Mouse (Mus musculus): ENCODE measurements around the gene Pycr1. TPM values are rescaled to one million over a fixed set of nuclear protein-coding genes. Genes with fewer than 3 reads are reported as not detected.
A peak's percentile ranks its signal among the peaks of the same experiment; 100 is the strongest.
"Not testable (repeated sequence)": the region's sequence is repeated elsewhere in the genome, so short reads cannot be mapped to it uniquely, and the experiment has no call there.

The Pycr1 gene
- total RNA-seq (2017) = 0.57 to 0.58 TPM in 2 of 3 replicates, not detected in the other

GRCm38 (mm10) chr11:120643601-120643987 is at the start of gene Pycr1:
Pycr1 (minus strand) TSS chr11:120643769.
- peak; percentile 94 for ATAC-seq (replicated peaks; ENCODE audit: insufficient number of reproducible peaks, low FRiP score, low TSS enrichment, poor library complexity, severe bottlenecking)

GRCm38 (mm10) chr11:120692471-120693011 is 49.0 kb upstream of the Pycr1 start:
- no peak for ATAC-seq (replicated peaks; ENCODE audit: insufficient number of reproducible peaks, low FRiP score, low TSS enrichment, poor library complexity, severe bottlenecking)

DNA sequence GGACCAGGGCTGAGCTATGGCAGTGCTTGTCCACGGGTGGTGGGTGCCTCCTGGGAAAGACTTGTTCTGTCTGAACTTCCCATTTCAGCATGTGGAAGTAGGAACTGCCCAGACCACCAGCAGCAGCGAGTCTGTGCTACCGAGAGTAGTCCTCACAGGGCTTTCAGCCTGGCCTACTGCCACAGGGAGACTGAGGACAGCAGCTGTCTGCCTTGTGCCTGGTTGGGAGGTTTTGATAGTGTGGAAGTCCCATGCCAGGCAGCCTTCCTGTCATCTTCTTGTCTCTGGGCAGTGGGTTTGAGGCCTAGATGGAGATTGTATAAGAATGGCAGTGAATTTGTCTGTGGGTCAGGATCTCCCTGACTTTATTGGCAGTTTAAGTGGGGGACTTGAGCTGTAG is 45.8 kb upstream of the Pycr1 start:
- ATAC-seq (replicated peaks; ENCODE audit: insufficient number of reproducible peaks, low FRiP score, low TSS enrichment, poor library complexity, severe bottlenecking) = no peak

DNA sequence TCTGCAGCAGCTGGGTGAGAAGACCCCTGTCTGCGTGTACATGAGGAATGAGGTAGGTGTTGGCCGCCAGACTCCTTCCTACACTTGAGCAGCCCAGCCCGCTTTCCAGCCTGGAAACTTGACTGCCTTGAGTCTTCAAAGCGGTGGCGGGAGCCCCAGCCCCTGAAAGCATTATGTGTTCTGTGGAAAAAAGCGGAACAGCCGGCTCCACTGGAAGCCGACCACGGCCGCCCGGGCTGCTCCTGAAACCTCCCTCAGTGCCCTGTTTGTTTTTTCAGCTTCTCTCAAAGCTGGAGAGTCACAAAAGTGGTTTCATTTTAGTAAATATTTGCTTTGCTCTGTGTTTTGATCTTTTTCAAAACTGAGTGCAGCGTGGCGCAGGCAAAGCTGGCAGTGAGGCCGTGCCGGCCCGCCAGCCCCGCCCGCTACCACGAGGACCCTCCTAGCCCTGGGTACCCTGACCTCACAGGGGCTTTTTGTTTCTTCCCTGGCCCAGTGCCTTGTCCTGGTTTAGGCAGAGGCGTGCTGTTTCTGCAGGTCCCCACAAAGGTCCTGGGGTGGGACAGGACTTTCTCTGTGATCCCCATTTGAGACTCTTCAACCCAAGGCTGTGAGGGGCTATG is 43.2 kb upstream of the Pycr1 start:
- ATAC-seq (replicated peaks; ENCODE audit: insufficient number of reproducible peaks, low FRiP score, low TSS enrichment, poor library complexity, severe bottlenecking) = no peak

- no peak for ATAC-seq (replicated peaks; ENCODE audit: insufficient number of reproducible peaks, low FRiP score, low TSS enrichment, poor library complexity, severe bottlenecking)
Measured at GRCm38 (mm10) chr11:120684660-120685059, 41.1 kb upstream of the Pycr1 start.

DNA sequence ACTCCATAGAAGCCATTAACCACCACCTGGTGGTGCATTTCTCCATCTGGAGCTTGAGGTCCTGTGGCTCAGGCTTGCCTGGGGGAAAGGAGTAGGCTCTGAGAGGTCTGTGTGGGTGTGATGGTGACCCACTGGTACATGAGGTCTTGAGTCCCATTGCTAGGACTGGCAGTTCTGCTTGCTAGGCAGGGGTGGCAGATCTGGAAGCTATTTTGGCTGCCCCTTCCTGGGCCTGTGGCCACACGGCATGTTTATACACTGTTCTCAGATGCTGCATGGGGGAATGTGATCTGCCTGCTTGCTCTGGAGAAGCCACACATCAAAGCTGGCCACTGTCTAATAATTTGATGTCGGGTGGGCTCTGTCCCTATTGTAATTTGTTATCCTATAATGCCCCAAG is 40.5 kb upstream of the Pycr1 start:
- ATAC-seq (replicated peaks; ENCODE audit: insufficient number of reproducible peaks, low FRiP score, low TSS enrichment, poor library complexity, severe bottlenecking) = no peak

DNA sequence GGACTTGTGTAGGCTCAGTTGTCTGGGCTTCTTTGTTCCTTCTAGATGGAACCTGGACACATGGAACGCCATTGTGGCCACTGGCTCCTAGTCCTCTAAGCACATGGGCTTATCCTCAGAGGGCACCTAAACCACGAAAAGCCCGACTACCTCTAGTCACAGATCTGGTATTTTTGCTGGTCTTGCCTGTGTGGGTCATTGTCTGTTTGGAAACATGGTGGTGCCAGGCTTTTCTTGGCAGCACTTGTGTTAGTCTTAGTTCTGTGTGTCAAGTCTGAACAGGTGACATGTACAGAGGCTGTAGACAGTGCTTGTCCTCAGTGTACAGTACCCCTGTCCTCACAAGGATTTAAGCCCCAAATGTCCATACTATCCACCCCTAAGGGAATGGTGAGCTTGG is 40.0 kb upstream of the Pycr1 start:
- no peak for ATAC-seq (replicated peaks; ENCODE audit: insufficient number of reproducible peaks, low FRiP score, low TSS enrichment, poor library complexity, severe bottlenecking)

- ATAC-seq (replicated peaks; ENCODE audit: insufficient number of reproducible peaks, low FRiP score, low TSS enrichment, poor library complexity, severe bottlenecking) = no peak
Measured at GRCm38 (mm10) chr11:120682683-120683082, 39.1 kb upstream of the Pycr1 start.

DNA sequence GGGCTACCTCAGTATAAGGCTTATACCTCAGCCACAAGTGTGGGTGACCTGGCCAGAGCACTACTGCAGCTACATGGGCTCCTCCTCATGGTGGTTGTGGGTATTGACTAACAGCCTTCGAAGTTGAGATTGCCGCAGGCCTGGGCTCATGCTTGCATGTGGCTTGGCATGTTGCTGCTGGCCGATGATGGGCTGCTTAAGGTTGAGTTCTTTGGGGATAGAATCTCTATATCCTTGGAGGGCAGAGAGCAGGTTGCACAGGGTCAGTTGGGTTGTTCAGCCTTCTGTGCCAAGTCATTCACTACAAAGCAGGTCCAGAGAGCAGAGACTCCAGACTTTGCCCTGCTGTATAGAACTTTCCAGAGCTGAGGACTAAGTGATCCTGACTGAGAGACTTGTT is 36.3 kb upstream of the Pycr1 start:
- peak; percentile 48; the same call in 1 of the 2 replicates for ATAC-seq (replicated peaks; ENCODE audit: insufficient number of reproducible peaks, low FRiP score, low TSS enrichment, poor library complexity, severe bottlenecking)

DNA sequence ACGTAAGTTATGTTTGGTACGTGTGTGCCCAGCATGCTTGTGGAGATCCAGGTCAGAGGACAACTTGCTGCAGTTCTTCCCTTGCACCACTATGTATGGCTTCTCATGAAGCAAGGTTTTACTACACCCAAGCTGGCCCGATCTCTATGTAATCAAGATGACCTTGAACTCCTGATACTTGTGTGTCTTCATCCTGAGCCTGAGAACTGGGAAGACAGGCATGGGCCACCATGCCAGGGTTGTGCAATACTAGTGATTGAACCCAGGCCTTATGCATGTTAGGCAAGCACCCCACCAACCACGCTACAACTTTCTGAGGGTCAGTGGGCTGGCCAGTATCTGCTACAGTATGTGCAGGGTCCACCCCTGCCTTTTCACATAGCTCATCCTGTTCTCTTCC is 33.4 kb upstream of the Pycr1 start:
- no peak for ATAC-seq (replicated peaks; ENCODE audit: insufficient number of reproducible peaks, low FRiP score, low TSS enrichment, poor library complexity, severe bottlenecking)

- ATAC-seq (replicated peaks; ENCODE audit: insufficient number of reproducible peaks, low FRiP score, low TSS enrichment, poor library complexity, severe bottlenecking) = not testable (repeated sequence)
Measured at GRCm38 (mm10) chr11:120675875-120676274, 32.3 kb upstream of the Pycr1 start.

DNA sequence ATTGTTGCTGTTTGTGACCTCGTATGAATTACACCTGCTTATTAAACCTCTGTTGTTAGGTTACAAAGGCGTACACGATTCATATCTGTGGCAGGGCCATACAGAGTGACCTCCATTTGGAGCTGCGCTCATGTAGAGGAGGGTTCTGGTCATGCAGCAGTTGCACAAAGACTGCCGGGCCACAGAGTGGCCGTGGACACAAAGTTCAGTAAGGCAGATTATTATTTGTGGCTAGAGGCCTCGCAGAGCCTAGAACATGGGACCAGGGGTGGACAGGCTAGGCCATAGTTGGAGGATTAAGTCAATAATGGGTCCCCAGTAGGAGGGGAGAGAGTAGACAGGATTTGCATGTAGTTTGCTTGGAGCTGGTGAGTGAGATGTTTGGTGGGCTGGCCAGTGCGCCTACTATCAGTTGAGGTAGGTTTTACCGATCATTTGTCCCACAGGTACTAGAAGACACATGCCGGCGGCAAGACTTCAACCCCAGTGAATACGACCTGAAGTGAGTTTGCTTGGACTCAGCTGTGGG is 30.1 kb upstream of the Pycr1 start:
- ATAC-seq (replicated peaks; ENCODE audit: insufficient number of reproducible peaks, low FRiP score, low TSS enrichment, poor library complexity, severe bottlenecking) = peak; percentile 3; the same call in 1 of the 2 replicates

DNA sequence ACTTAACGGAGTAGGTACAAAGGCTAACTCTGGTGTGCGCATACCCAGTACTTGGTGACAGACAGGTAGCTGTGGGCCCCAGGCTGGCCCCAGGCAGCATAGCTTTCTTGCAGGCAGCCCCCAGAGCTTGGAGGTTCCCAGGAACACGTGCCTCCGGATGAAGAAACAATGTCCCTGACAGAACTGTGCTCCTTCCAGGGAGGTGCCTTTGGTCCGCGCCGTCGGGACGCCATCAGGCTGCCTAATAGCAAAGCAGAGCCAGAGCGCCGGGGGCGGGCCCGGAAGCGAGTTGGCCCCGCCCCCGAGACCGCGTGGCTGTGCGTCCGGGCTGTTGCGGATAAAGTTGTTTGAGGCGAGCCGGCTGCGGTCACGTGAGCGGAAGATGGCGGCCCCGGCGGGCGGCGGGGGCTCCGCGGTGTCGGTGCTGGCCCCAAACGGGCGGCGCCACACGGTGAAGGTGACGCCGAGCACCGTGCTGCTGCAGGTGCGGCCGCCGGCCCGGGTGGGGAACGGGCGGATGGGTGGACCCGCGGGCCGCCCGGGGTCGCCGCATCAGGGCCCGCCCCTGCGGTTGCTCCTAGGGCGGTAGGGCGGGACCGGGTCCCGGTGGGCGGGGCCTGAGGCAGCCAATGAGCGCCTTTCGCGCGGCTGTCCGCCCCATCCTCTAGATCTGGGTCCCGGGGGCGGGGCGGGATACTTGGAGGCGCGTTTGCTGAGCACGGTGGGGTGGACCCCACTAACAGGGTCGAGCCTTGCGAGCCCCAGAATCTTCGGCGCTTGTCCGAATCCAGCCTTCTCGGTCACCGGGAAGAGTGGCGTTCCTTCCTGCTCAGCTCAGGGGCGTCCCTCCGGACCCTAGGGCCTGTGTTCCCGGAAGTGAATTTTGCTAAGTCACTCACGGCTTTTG is 29.4 kb upstream of the Pycr1 start, which contains the start of gene Aspscr1:
Gene Aspscr1, plus strand, starts transcription at position 287 of the 907 bp plus-strand sequence.
- peak; percentile 87 for ATAC-seq (replicated peaks; ENCODE audit: insufficient number of reproducible peaks, low FRiP score, low TSS enrichment, poor library complexity, severe bottlenecking)

DNA sequence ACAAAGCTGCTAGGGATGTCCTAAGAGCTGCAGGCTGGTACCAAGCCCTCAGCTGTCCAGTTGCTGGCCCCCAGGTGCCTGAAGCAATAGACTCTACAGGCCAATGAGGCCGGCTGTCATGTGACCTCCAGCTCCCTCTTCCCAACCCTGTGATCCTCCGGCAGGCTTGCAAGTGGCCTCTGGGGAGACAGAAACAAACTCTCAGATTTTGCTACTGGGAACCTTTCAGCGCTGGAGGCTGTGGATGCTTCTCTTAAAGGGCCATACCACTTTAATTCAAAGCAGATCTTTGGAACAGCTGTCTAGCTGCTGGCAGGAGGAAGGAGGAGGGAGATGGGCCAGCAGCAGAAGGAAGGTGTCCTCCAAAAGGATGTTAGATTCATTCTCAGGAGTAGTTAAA is 23.0 kb upstream of the Pycr1 start:
- ATAC-seq (replicated peaks; ENCODE audit: insufficient number of reproducible peaks, low FRiP score, low TSS enrichment, poor library complexity, severe bottlenecking) = no peak

- no peak for ATAC-seq (replicated peaks; ENCODE audit: insufficient number of reproducible peaks, low FRiP score, low TSS enrichment, poor library complexity, severe bottlenecking)
Measured at GRCm38 (mm10) chr11:120665406-120665805, 21.8 kb upstream of the Pycr1 start.

DNA sequence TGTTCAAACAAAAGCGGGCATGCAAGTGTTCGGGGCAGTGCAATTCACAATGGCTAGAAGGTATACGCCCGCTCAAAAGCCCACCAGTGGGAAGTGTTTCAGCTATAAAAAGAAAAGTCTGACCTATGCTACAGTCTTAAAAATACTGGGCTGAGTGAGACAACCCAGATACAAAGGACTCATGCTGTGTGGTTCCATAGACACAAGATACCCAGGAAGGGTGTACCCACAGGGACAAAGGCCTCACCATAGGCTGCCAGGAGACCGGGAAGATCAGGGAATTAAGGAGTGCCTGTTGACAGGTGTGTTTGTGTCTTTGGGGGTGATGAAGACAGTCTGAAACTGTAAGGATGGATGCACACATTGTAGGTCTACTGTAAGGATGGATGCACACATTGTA is 20.1 kb upstream of the Pycr1 start:
- no peak for ATAC-seq (replicated peaks; ENCODE audit: insufficient number of reproducible peaks, low FRiP score, low TSS enrichment, poor library complexity, severe bottlenecking)

- ATAC-seq (replicated peaks; ENCODE audit: insufficient number of reproducible peaks, low FRiP score, low TSS enrichment, poor library complexity, severe bottlenecking) = no peak
Measured at GRCm38 (mm10) chr11:120662759-120663158, 19.2 kb upstream of the Pycr1 start.

DNA sequence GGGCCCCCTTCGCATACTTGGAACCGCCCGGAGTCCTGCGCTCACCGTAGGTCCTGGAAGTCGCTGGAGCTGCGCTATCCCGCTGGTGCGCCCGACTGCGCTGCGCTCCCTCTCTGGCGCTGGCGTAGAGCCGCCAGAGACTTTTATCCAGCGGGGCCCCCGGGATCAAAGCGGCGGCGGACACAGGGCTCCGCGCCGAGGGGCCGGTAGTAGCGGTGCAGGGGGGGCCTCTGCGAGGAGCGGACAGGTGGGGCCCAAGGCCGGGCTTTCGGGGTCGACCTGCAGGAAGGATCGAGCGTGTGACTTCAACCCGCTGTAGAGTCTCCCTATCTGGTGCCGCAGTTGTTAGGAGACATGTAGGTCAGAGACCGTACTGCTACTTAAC is 17.5 kb upstream of the Pycr1 start, which contains the start of gene Notum:
Gene Notum, minus strand, starts transcription at position 100 of the 385 bp plus-strand sequence.
- no peak for ATAC-seq (replicated peaks; ENCODE audit: insufficient number of reproducible peaks, low FRiP score, low TSS enrichment, poor library complexity, severe bottlenecking)

GRCm38 (mm10) chr11:120660301-120661075 is 16.9 kb upstream of the Pycr1 start:
- no peak for ATAC-seq (replicated peaks; ENCODE audit: insufficient number of reproducible peaks, low FRiP score, low TSS enrichment, poor library complexity, severe bottlenecking)
